Mouse (Mus musculus) limb, embryonic 10.5 days (tissue): Measurements from ENCODE around the gene Prkg1. TPM values are rescaled to one million over a fixed set of nuclear protein-coding genes. Genes with fewer than 3 reads are reported as not detected.

Source experiments
- DNase-seq: peaks from one replicate; pipeline ENCODE4 v3.0.0-alpha.2; 2017; ENCODE audit warnings: low spot score
- H3K27ac ChIP-seq: fragments of 300-500 bp; sonication (generic); 2 replicates; pipeline ENCODE4 v1.5.1; 2016; ENCODE audit warnings: mild to moderate bottlenecking
- H3K27me3 ChIP-seq: fragments of 300-500 bp; sonication (generic); 2 replicates; pipeline ENCODE4 v1.6.1; 2016; ENCODE audit warnings: low read depth, mild to moderate bottlenecking; ENCODE audit not compliant: poor library complexity, severe bottlenecking
- H3K36me3 ChIP-seq: fragments of 300-500 bp; sonication (generic); 2 replicates; pipeline ENCODE4 v1.6.1; 2016; ENCODE audit warnings: mild to moderate bottlenecking, moderate library complexity
- H3K4me1 ChIP-seq: fragments of 300-500 bp; sonication (generic); 2 replicates; pipeline ENCODE4 v1.6.1; 2016
- H3K4me3 ChIP-seq: fragments of 300-500 bp; sonication (generic); 2 replicates; pipeline ENCODE4 v1.5.1; 2016; ENCODE audit warnings: mild to moderate bottlenecking, moderate library complexity
- H3K9me3 ChIP-seq: fragments of 300-500 bp; sonication (generic); replicated peaks from 2 replicates; pipeline ENCODE4 v1.6.1; 2016; ENCODE audit warnings: mild to moderate bottlenecking
- WGBS: fragments of 180-500 bp; shearing (Covaris S2); methylation state at CpG from one replicate; pipeline ENCODE4 v1.1.7; 2016; 5-methylcytosine and 5-hydroxymethylcytosine counted together
- polyA plus RNA-seq: library from polyadenylated mRNA; unstranded; fragments of >200 nt; fragmentation: Nextera tagmentation; extraction: Ambion mirVana; gene quantifications from 2 replicates; pipeline ENCODE4 v1.2.1, GENCODE M21; 2016

The Prkg1 gene
- polyA plus RNA-seq, 1 experiment from 2014 or later: 3.4 TPM

- no peaks in the 10 kb centered on the region for H3K27me3 ChIP-seq
These were observed 110.8 kb downstream of the Prkg1 start for GRCm38 (mm10) chr19:31654022-31654421.

GRCm38 (mm10) chr19:31650452-31650851 lies 114.4 kb downstream of the Prkg1 start:
- DNase-seq: no peak
- Histone ChIP-seq H3K4me3 (no peak overlapping the region), H3K27me3 (no peaks in the 10 kb centered on the region), H3K4me1 (no peaks in the 10 kb centered on the region), H3K27ac (no peak overlapping the region), H3K9me3 (no peaks in the 10 kb centered on the region), H3K36me3 (no peaks in the 10 kb centered on the region)
- WGBS: 95% methylated on average over 4 of the region's 4 CpGs

More at GRCm38 (mm10) chr19:31654022-31654421, 110.8 kb downstream of the Prkg1 start:
- no peaks in the 10 kb centered on the region for H3K9me3 ChIP-seq
- 88% methylated on average over 6 of the region's 6 CpGs for WGBS
- no peak overlapping the region for H3K4me3 ChIP-seq
- no peak overlapping the region for H3K27ac ChIP-seq
- no peaks in the 10 kb centered on the region for H3K4me1 ChIP-seq
- H3K36me3 ChIP-seq: no peaks in the 10 kb centered on the region
- no peak for DNase-seq

DNA sequence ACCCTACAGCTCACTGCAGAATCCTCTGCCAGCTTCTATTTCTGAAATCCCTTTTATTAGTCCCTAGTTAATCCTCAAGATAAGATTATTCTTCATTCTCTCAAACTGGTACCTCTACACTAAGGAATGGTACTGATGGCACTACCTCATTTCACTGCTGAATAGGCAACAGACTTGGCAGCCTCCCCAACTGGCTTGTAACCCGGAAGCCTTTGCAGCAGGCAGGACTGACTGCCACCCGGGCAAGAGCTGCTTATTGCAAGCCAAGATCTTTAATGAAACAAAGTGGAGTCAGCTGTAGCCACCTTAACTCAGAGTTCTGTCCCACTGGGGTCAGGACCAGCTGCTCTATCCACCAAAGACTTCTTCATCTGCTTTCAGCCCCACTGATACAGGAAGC lies 117.3 kb downstream of the Prkg1 start:
- Histone ChIP-seq H3K27ac (no peak overlapping the region), H3K36me3 (no peaks in the 10 kb centered on the region), H3K4me3 (no peak overlapping the region), H3K9me3 (no peaks in the 10 kb centered on the region), H3K27me3 (no peaks in the 10 kb centered on the region), H3K4me1 (no peaks in the 10 kb centered on the region)
- 86% methylated on average over 2 of the region's 2 CpGs for WGBS
- DNase-seq: no peak

- Histone ChIP-seq H3K27ac (no peak overlapping the region), H3K4me1 (no peaks in the 10 kb centered on the region), H3K9me3 (no peaks in the 10 kb centered on the region), H3K27me3 (no peaks in the 10 kb centered on the region), H3K36me3 (no peaks in the 10 kb centered on the region), H3K4me3 (no peak overlapping the region)
- WGBS: 83% methylated on average over 8 of the region's 8 CpGs
- no peak for DNase-seq
These were observed 133.6 kb downstream of the Prkg1 start for GRCm38 (mm10) chr19:31630899-31631869.

DNA sequence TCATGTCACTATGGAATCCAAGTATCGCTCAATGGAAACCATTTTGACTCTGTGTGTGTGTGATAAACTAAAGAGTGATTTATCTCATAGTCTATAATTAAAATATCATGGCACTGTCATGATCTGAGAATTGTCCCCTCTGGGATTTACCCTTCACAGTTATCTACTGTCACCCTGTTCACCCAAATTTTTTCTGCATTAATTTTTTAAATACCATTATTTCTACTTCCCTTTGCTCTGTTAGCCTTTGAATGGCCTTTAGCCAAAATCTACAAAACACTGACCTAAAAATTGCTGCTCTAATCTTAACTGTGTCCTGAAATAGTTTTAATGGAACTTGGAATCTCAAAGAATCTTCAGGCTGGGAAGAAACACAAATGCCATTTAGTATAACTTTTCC lies 143.1 kb downstream of the Prkg1 start:
- no peak overlapping the region for H3K4me3 ChIP-seq
- no peak overlapping the region for H3K27ac ChIP-seq
- no peak for DNase-seq
- H3K36me3 ChIP-seq: no peaks in the 10 kb centered on the region
- no peaks in the 10 kb centered on the region for H3K27me3 ChIP-seq
- no peaks in the 10 kb centered on the region for H3K9me3 ChIP-seq
- 91% methylated on average over 1 of the region's 1 CpGs for WGBS
- no peaks in the 10 kb centered on the region for H3K4me1 ChIP-seq

DNA sequence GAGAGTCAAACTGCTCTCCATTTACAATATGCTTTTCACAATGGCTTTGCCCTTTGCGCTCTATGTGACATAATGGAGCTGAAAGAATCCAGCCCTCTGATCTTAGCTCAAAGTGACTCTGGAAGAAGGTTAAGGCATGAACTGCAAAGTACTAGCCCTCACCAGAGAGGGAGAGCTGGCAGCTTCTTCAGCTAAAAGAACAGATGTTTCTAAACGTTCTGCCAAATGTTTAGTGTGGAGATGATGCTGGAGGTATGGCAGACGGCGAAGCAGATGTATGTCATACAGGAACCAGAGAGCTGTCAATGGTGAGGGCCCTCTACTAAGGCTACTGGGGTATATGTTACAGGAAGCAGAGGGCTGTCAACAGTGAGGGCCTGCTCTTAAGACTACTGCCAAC lies 148.0 kb downstream of the Prkg1 start:
- no peak overlapping the region for H3K27ac ChIP-seq
- DNase-seq: no peak
- no peaks in the 10 kb centered on the region for H3K27me3 ChIP-seq
- H3K4me1 ChIP-seq: no peaks in the 10 kb centered on the region
- no peak overlapping the region for H3K4me3 ChIP-seq
- H3K9me3 ChIP-seq: no peaks in the 10 kb centered on the region
- 84% methylated on average over 4 of the region's 4 CpGs for WGBS
- no peaks in the 10 kb centered on the region for H3K36me3 ChIP-seq

DNA sequence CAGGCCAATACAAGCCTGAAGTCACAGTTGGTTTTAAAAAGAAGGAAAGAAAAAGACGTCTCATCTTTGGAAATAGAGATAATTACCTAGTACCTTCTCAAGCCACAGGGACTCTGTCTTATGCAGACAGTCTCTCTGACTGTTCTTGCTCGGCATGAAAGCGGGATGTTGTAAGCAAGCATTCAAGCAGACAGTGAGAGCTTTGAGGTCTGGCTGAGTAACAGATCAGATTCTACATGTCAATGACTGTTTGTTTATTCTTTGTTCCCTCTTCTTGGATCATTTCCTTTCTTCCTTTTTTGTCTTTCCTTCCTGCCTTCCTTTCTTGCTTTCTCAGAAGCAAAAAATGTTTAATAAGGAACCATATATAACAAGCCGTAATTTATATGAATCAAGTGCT lies 148.7 kb downstream of the Prkg1 start:
- DNase-seq: no peak
- Histone ChIP-seq H3K4me3 (no peak overlapping the region), H3K4me1 (no peaks in the 10 kb centered on the region), H3K36me3 (no peaks in the 10 kb centered on the region), H3K27me3 (no peaks in the 10 kb centered on the region), H3K27ac (no peak overlapping the region), H3K9me3 (no peaks in the 10 kb centered on the region)
- 72% methylated on average over 4 of the region's 4 CpGs for WGBS

GRCm38 (mm10) chr19:31613146-31613545 lies 151.7 kb downstream of the Prkg1 start:
- H3K9me3 ChIP-seq: no peaks in the 10 kb centered on the region
- no peaks in the 10 kb centered on the region for H3K36me3 ChIP-seq
- no peak overlapping the region for H3K4me3 ChIP-seq
- H3K4me1 ChIP-seq: no peaks in the 10 kb centered on the region
- 95% methylated on average over 4 of the region's 4 CpGs for WGBS
- DNase-seq: no peak
- H3K27ac ChIP-seq: no peak overlapping the region
- H3K27me3 ChIP-seq: no peaks in the 10 kb centered on the region

DNA sequence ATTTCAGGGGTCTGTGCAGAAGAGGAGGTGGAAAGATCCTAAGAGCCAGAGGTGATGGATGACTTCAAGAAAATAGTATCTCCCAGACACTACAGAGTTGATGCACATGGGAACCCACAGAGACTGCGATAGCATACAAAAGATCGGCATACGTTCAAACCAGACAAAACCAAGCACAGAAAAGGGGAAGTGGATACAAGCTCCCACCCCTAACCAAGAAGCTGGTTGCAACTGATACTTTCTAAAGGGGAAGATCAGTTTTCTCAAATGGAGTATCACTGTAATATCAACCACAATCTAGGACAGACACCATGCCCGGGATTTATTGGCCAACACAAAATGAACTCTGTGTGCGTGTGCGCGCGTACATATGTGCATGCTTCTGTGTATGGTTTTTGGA lies 162.3 kb downstream of the Prkg1 start:
- no peaks in the 10 kb centered on the region for H3K4me1 ChIP-seq
- no peak for DNase-seq
- H3K27ac ChIP-seq: no peak overlapping the region
- no peaks in the 10 kb centered on the region for H3K9me3 ChIP-seq
- no peaks in the 10 kb centered on the region for H3K36me3 ChIP-seq
- H3K27me3 ChIP-seq: no peaks in the 10 kb centered on the region
- no peak overlapping the region for H3K4me3 ChIP-seq
- 98% methylated on average over 8 of the region's 8 CpGs for WGBS

- no peak for DNase-seq
- no peaks in the 10 kb centered on the region for H3K4me1 ChIP-seq
- WGBS: 84% methylated on average over 1 of the region's 1 CpGs
- no peaks in the 10 kb centered on the region for H3K9me3 ChIP-seq
- H3K36me3 ChIP-seq: no peaks in the 10 kb centered on the region
- H3K27me3 ChIP-seq: no peaks in the 10 kb centered on the region
- H3K27ac ChIP-seq: no peak overlapping the region
- no peak overlapping the region for H3K4me3 ChIP-seq
These were observed 170.8 kb downstream of the Prkg1 start for GRCm38 (mm10) chr19:31594011-31594410.

DNA sequence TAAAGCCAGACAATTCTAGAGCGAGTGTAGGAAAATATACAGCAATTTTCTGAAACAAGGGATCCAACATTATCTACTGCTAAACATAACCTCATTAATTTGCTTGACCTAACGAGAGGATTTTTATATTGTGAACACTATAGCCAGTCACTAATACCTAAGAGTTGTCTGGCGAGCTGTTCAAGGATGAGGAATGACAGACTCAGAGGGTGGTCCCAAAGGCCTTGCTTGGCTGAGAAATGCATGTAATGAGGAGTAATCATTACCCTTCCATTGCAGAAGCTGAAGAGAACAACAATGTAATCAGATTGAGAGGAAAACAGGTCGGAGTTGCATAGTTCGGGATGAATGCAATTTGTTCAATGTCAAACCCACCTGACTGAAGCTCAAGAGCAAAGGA lies 174.1 kb downstream of the Prkg1 start:
- 84% methylated on average over 5 of the region's 5 CpGs for WGBS
- Histone ChIP-seq H3K4me3 (no peak overlapping the region), H3K9me3 (no peaks in the 10 kb centered on the region), H3K4me1 (no peaks in the 10 kb centered on the region), H3K27ac (no peak overlapping the region), H3K27me3 (no peaks in the 10 kb centered on the region), H3K36me3 (no peaks in the 10 kb centered on the region)
- no peak for DNase-seq

GRCm38 (mm10) chr19:31577092-31577491 lies 187.7 kb downstream of the Prkg1 start:
- no peak overlapping the region for H3K27ac ChIP-seq
- no peaks in the 10 kb centered on the region for H3K9me3 ChIP-seq
- 70% methylated on average over 4 of the region's 4 CpGs for WGBS

DNA sequence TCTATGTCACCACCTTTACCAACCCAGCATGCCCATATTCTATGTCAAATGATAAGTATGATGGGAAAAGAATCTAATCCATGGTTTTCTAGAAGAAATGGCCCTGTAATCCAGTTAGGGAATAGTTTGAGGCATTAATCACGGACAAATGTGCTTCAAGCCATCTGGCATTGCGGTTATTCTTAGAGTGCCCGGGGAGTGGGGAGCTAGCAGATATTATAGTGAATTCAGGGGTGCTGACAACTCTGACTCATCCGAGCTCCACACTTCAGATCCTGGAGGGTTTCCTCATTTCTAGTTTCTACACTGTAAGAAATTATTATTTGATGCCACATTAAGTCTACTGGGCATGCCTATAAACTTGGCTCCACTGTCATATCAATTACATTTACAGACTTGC lies 200.5 kb downstream of the Prkg1 start:
- Histone ChIP-seq H3K27me3 (no peaks in the 10 kb centered on the region), H3K4me3 (no peak overlapping the region), H3K4me1 (no peaks in the 10 kb centered on the region), H3K9me3 (no peaks in the 10 kb centered on the region), H3K27ac (no peak overlapping the region), H3K36me3 (no peaks in the 10 kb centered on the region)
- 91% methylated on average over 4 of the region's 4 CpGs for WGBS
- DNase-seq: no peak

More at GRCm38 (mm10) chr19:31577092-31577491, 187.7 kb downstream of the Prkg1 start:
- H3K4me1 ChIP-seq: peaks cover 17% of the 10 kb centered on the region
- H3K4me3 ChIP-seq: no peak overlapping the region
- no peak for DNase-seq
- no peaks in the 10 kb centered on the region for H3K27me3 ChIP-seq
- H3K36me3 ChIP-seq: no peaks in the 10 kb centered on the region
